Mouse (Mus musculus) neural tube, embryonic 12.5 days (tissue): ENCODE data around the gene Fkrp. TPM values are rescaled to one million over a fixed set of nuclear protein-coding genes. Genes with fewer than 3 reads are reported as not detected.

ENCODE experiments used
- ATAC-seq: fragments of 200-750 bp; cut with Nextera tagmentation; 2 replicates; pipeline ENCODE4 v1.8.0; 2017; ENCODE audit warnings: low read depth, mild to moderate bottlenecking, moderate TSS enrichment, moderate library complexity; ENCODE audit not compliant: low FRiP score
- H3K27ac ChIP-seq: fragments of 300-500 bp; sonication (generic); 2 replicates; pipeline ENCODE4 v1.5.1; 2016
- H3K27me3 ChIP-seq: fragments of 300-500 bp; sonication (generic); replicated peaks from 2 replicates; pipeline ENCODE4 v1.6.1; 2016; ENCODE audit warnings: mild to moderate bottlenecking
- H3K36me3 ChIP-seq: fragments of 300-500 bp; sonication (generic); 2 replicates; pipeline ENCODE4 v1.6.1; 2016; ENCODE audit warnings: mild to moderate bottlenecking
- H3K4me1 ChIP-seq: fragments of 300-500 bp; sonication (generic); 2 replicates; pipeline ENCODE4 v1.6.1; 2016
- H3K4me2 ChIP-seq: fragments of 300-500 bp; sonication (generic); replicated peaks from 2 replicates; pipeline ENCODE4 v1.6.1; 2016; ENCODE audit warnings: mild to moderate bottlenecking
- H3K4me3 ChIP-seq: fragments of 300-500 bp; sonication (generic); 2 replicates; pipeline ENCODE4 v1.5.1; 2016
- H3K9ac ChIP-seq: fragments of 300-500 bp; sonication (generic); 2 replicates; pipeline ENCODE4 v1.6.1; 2016; ENCODE audit warnings: mild to moderate bottlenecking
- H3K9me3 ChIP-seq: fragments of 300-500 bp; sonication (generic); 2 replicates; pipeline ENCODE4 v1.6.1; 2016; ENCODE audit warnings: mild to moderate bottlenecking
- whole genome bisulfite sequencing: fragments of 180-500 bp; shearing (Covaris S2); methylation state at CpG from one replicate; pipeline ENCODE4 v1.1.7; 2016; 5-methylcytosine and 5-hydroxymethylcytosine counted together
- polyA plus RNA-seq: library from polyadenylated mRNA; unstranded; fragments of >200 nt; fragmentation: Nextera tagmentation; extraction: Ambion mirVana; gene quantifications from 2 replicates; pipeline ENCODE4 v1.2.1, GENCODE M21; 2016

The Fkrp gene
- polyA plus RNA-seq, 1 experiment from 2014 or later: 35.7 TPM

GRCm38 (mm10) chr7:16783224-16783688 is 33.3 kb downstream of the Fkrp start:
- Histone ChIP-seq H3K9me3 (no peaks in the 10 kb centered on the region), H3K4me1 (peaks cover 25% of the 10 kb centered on the region), H3K4me2 (peak overlapping the region; percentile 100), H3K4me3 (peak overlapping the region; percentile 63), H3K36me3 (no peaks in the 10 kb centered on the region), H3K9ac (no peak overlapping the region; the same call in 1 of the 2 replicates), H3K27me3 (peaks cover 7% of the 10 kb centered on the region; the same call in 1 of the 2 replicates), H3K27ac (no peak overlapping the region)
- whole genome bisulfite sequencing: 18% methylated on average over 10 of the region's 10 CpGs
- no peak for ATAC-seq

- peaks cover 25% of the 10 kb centered on the region for H3K4me1 ChIP-seq
Measured at GRCm38 (mm10) chr7:16782555-16783125, 33.9 kb downstream of the Fkrp start.

GRCm38 (mm10) chr7:16781816-16782554 is 34.5 kb downstream of the Fkrp start:
- peak overlapping the region; percentile 68 for H3K9ac ChIP-seq
- WGBS: under 1% methylated on average over 59 of the region's 60 CpGs
- peak overlapping the region; percentile 63 for H3K4me3 ChIP-seq
- peak overlapping the region; percentile 100 for H3K4me2 ChIP-seq
- H3K4me1 ChIP-seq: peaks cover 25% of the 10 kb centered on the region
- ATAC-seq: peak; percentile 48
- peaks cover 7% of the 10 kb centered on the region; the same call in 1 of the 2 replicates for H3K27me3 ChIP-seq
- H3K9me3 ChIP-seq: no peaks in the 10 kb centered on the region
- no peak overlapping the region for H3K27ac ChIP-seq
- H3K36me3 ChIP-seq: no peaks in the 10 kb centered on the region

More at GRCm38 (mm10) chr7:16782555-16783125, 33.9 kb downstream of the Fkrp start:
- H3K27ac ChIP-seq: no peak overlapping the region
- peak overlapping the region; percentile 68 for H3K9ac ChIP-seq
- ATAC-seq: no peak
- 3% methylated on average over 11 of the region's 11 CpGs for WGBS
- peaks cover 7% of the 10 kb centered on the region; the same call in 1 of the 2 replicates for H3K27me3 ChIP-seq
- H3K36me3 ChIP-seq: no peaks in the 10 kb centered on the region
- H3K4me3 ChIP-seq: peak overlapping the region; percentile 63
- peak overlapping the region; percentile 100 for H3K4me2 ChIP-seq
- no peaks in the 10 kb centered on the region for H3K9me3 ChIP-seq

GRCm38 (mm10) chr7:16781555-16781815 is 35.0 kb downstream of the Fkrp start:
- Histone ChIP-seq H3K9ac (peak overlapping the region; percentile 68), H3K27me3 (peaks cover 7% of the 10 kb centered on the region; the same call in 1 of the 2 replicates), H3K4me3 (peak overlapping the region; percentile 63), H3K9me3 (no peaks in the 10 kb centered on the region), H3K4me2 (peak overlapping the region; percentile 100), H3K36me3 (no peaks in the 10 kb centered on the region), H3K4me1 (peaks cover 25% of the 10 kb centered on the region), H3K27ac (no peak overlapping the region)
- ATAC-seq: no peak
- under 1% methylated on average over 10 of the region's 10 CpGs for WGBS

- H3K4me1 ChIP-seq: peaks cover 25% of the 10 kb centered on the region
- H3K4me3 ChIP-seq: peak within 1 kb of the TSS; percentile 63
- no peaks in the 10 kb centered on the region for H3K9me3 ChIP-seq
- no peaks in the 10 kb centered on the region for H3K36me3 ChIP-seq
- H3K27me3 ChIP-seq: peaks cover 7% of the 10 kb centered on the region; the same call in 1 of the 2 replicates
- H3K9ac ChIP-seq: peak within 1 kb of the TSS; percentile 68
- WGBS: 3% methylated on average over 34 of the region's 34 CpGs
- H3K27ac ChIP-seq: no peak within 1 kb of the TSS
- peak within 1 kb of the TSS; percentile 100 for H3K4me2 ChIP-seq
- peak; percentile 80 for ATAC-seq
Measured at GRCm38 (mm10) chr7:16780825-16781554, 35.5 kb downstream of the Fkrp start, which contains the start of gene Slc1a5. TSS of gene Slc1a5 (plus strand) at chr7:16781340.

- Histone ChIP-seq H3K27me3 (peaks cover 7% of the 10 kb centered on the region; the same call in 1 of the 2 replicates), H3K4me3 (no peak overlapping the region), H3K27ac (no peak overlapping the region), H3K9ac (no peak overlapping the region), H3K9me3 (no peaks in the 10 kb centered on the region), H3K36me3 (no peaks in the 10 kb centered on the region), H3K4me2 (no peak overlapping the region), H3K4me1 (peaks cover 25% of the 10 kb centered on the region)
- WGBS: 85% methylated on average over 5 of the region's 5 CpGs
- ATAC-seq: no peak
Measured at GRCm38 (mm10) chr7:16780076-16780475, 36.5 kb downstream of the Fkrp start.

- no peak for ATAC-seq
- Histone ChIP-seq H3K27me3 (no peaks in the 10 kb centered on the region), H3K4me2 (no peak overlapping the region), H3K36me3 (no peaks in the 10 kb centered on the region), H3K4me1 (no peaks in the 10 kb centered on the region), H3K9ac (no peak overlapping the region), H3K27ac (no peak overlapping the region), H3K9me3 (peaks cover 4% of the 10 kb centered on the region; the same call in 1 of the 2 replicates), H3K4me3 (no peak overlapping the region)
- WGBS: 44% methylated on average over 5 of the region's 5 CpGs
Measured at GRCm38 (mm10) chr7:16775888-16776287, 40.6 kb downstream of the Fkrp start.

- H3K4me3 ChIP-seq: no peak overlapping the region
- H3K4me1 ChIP-seq: peaks cover 3% of the 10 kb centered on the region; the same call in 1 of the 2 replicates
- H3K27me3 ChIP-seq: no peaks in the 10 kb centered on the region
- 12% methylated on average over 2 of the region's 2 CpGs for WGBS
- no peak overlapping the region for H3K9ac ChIP-seq
- H3K4me2 ChIP-seq: no peak overlapping the region
- no peaks in the 10 kb centered on the region for H3K9me3 ChIP-seq
- H3K27ac ChIP-seq: no peak overlapping the region
- no peaks in the 10 kb centered on the region for H3K36me3 ChIP-seq
- ATAC-seq: no peak
Measured at GRCm38 (mm10) chr7:16766443-16766842, 50.1 kb downstream of the Fkrp start.

GRCm38 (mm10) chr7:16763463-16764218 is 52.9 kb downstream of the Fkrp start:
- Histone ChIP-seq H3K4me3 (no peak overlapping the region), H3K4me1 (peaks cover 3% of the 10 kb centered on the region; the same call in 1 of the 2 replicates), H3K9ac (no peak overlapping the region), H3K36me3 (no peaks in the 10 kb centered on the region), H3K27me3 (no peaks in the 10 kb centered on the region), H3K9me3 (no peaks in the 10 kb centered on the region), H3K27ac (no peak overlapping the region), H3K4me2 (no peak overlapping the region)
- 87% methylated on average over 7 of the region's 7 CpGs for WGBS
- no peak for ATAC-seq

GRCm38 (mm10) chr7:16761630-16762029 is 54.9 kb downstream of the Fkrp start:
- Histone ChIP-seq H3K4me2 (no peak overlapping the region), H3K4me1 (peaks cover 3% of the 10 kb centered on the region; the same call in 1 of the 2 replicates), H3K36me3 (no peaks in the 10 kb centered on the region), H3K9ac (no peak overlapping the region), H3K4me3 (no peak overlapping the region), H3K27ac (no peak overlapping the region), H3K9me3 (no peaks in the 10 kb centered on the region), H3K27me3 (no peaks in the 10 kb centered on the region)
- 50% methylated on average over 5 of the region's 5 CpGs for WGBS
- no peak for ATAC-seq

GRCm38 (mm10) chr7:16761005-16761481 is 55.5 kb downstream of the Fkrp start:
- ATAC-seq: no peak
- no peak overlapping the region for H3K4me3 ChIP-seq
- H3K4me2 ChIP-seq: 0 out of 2 replicates have a peak overlapping the region, but pooled peaks have one; percentile 5
- 62% methylated on average over 10 of the region's 10 CpGs for WGBS
- no peaks in the 10 kb centered on the region for H3K4me1 ChIP-seq
- H3K27ac ChIP-seq: no peak overlapping the region
- H3K9ac ChIP-seq: no peak overlapping the region
- no peaks in the 10 kb centered on the region for H3K36me3 ChIP-seq
- no peaks in the 10 kb centered on the region for H3K9me3 ChIP-seq
- no peaks in the 10 kb centered on the region for H3K27me3 ChIP-seq
